Mouse (Mus musculus) colon, adult 2 months (tissue): ENCODE results near the gene Pam. TPM values are rescaled to one million over a fixed set of nuclear protein-coding genes. Genes with fewer than 3 reads are reported as not detected.

ENCODE experiments used
- polyA plus RNA-seq: library from polyadenylated mRNA; depleted of rRNA; stranded (reverse); fragments of >200 nt; gene quantifications from 2 replicates; pipeline ENCODE4 v1.2.3, GENCODE M21; 2012; rRNA removed

Gene Pam
- 250 and 422 TPM in 2 replicates for polyA plus RNA-seq

DNA sequence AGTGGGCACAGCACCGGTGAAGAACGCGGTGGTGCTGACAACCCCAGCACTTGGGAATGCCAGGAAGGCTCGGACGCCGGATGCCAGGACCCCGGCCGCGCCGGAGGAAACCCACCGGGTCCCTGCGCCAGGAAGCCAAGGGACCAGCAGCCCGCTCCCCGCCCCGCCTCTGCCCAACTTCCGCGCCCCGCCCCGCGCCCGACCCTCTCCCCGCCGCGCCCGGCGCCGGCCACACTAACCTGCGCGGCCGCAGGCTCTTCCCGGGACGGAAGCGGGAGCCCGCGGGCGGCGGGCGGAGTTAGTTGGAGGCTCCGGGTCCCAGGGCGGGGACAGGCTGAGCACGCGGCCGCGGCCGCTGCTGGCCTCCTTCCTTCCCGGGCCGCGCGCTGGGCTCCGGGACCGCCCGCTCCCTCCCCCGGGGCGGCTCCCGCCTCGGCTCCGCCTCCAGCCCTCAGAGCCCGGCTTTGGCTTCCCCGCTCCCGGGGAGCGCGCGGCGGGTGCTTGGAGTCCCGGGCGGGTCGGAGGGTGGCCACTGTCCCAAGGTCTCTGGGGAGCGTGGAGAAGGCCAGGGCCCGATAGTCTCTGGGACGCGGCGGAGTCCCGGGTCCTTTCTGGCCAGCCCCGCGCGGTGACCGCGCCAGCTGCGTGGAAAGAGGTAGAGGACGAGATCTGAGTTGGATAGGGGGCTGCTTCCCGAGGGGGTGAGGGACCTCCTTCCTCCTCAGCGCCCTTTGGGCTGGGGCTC lies at the start of gene Pam:
Pam (minus strand) TSS at position 401 of the 745 bp plus-strand sequence.

GRCm38 (mm10) chr1:97769904-97770753 lies 325.3 kb downstream of the Pam start, which contains the start of the genes Gin1 and Ppip5k2:
TSS of gene Gin1 (plus strand) at chr1:97770172.
TSS of gene Ppip5k2 (minus strand) at chr1:97770411.

